Mouse (Mus musculus): ENCODE data around the gene a. TPM values are rescaled to one million over a fixed set of nuclear protein-coding genes. Genes with fewer than 3 reads are reported as not detected.
A peak's percentile ranks its signal among the peaks of the same experiment; 100 is the strongest.

a gene
- total RNA-seq, 1 experiment from 2014 or later: not detected

DNA sequence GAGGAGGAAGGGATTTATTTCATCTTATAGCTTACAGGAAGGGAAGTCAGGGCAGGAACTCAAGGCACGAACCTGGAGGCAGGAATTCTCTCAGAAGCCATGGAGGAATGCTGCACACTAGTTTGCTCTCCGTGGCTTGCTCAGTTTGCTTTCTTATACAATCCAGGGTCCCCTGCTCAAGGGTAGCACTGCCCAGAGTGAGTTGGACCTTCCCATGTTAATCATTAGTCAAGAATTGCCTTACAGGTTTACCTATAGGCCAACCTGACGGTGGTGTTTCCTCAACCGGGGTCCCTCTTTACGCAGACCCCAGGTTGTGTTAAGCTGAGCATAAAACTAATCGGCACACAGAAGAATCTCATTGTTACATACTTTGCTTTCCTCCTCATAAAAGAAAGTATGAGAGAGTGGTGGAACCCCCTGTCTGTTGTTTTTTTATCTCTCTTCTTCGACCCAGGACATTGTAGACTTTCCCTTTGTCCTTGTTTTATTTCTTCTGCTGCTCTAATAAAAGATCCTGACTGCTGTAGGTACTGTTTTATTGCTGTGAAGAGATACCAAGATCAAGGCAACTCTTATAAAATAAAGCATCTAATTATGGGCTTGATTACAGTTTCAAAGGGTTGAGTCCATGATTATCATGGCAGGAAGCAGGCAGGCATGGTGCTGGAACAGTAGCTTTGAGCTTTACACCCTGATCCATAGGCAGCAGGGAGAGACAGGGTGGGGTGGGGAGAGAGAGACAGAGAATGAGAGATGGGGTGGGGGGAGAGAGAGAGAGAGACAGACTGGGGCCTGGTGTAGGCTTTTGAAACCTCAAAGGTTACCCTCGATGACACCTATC, 146.6 kb downstream of the a start:
- ATAC-seq (replicated peaks in 1 of 2; ENCODE audit: insufficient read depth in 1 of 2, low FRiP score in 2 of 2, low TSS enrichment in 1 of 2, low read depth in 1 of 2, poor library complexity in 2 of 2, severe bottlenecking in 2 of 2): no peak

DNA sequence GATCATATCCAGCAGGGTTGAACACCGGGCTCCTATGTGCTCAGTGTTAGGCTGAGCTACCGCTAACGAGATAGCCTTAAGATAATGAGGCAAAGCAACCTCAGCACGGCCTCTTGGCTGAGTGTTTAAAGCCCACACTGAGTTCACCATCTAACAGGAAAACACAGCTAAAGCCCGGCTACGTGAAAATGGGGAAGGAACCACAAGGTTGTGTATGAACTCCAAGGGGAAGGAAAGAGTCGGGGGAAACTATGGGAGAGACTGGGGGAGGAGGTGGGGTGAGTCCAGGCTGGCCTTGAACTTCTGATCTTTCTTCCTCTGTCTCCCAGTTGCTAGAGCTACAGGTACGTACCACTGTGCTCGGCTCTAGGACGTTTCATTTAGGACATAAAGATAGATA, 150.8 kb downstream of the a start:
- ATAC-seq (replicated peaks in 1 of 2; ENCODE audit: insufficient read depth in 1 of 2, low FRiP score in 2 of 2, low TSS enrichment in 1 of 2, low read depth in 1 of 2, poor library complexity in 2 of 2, severe bottlenecking in 2 of 2): peak; percentile 35 to 46; a peak in 2 of 4 replicates

DNA sequence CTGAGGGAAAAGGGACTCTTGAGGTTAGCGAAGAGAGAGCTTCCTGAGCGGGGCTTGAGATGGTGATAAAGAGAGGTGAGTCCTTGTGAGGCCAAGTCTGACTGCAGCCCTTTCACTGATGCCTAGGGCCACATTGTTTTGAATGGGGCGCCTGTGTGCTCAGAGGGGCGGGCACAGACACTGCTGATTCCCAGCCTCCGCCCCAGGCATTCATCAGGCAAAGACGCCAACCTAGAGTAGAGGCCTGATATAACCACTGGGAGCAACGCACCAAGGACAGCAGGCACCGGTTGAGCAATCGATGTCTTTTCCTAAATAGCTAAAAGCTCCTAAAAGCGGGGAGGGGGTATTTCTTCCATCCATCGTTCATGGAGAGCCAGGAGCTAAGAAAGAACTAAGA, 151.3 kb downstream of the a start:
- ATAC-seq (replicated peaks in 1 of 2; ENCODE audit: insufficient read depth in 1 of 2, low FRiP score in 2 of 2, low TSS enrichment in 1 of 2, low read depth in 1 of 2, poor library complexity in 2 of 2, severe bottlenecking in 2 of 2): no peak

- ATAC-seq (replicated peaks in 1 of 2; ENCODE audit: insufficient read depth in 1 of 2, low FRiP score in 2 of 2, low TSS enrichment in 1 of 2, low read depth in 1 of 2, poor library complexity in 2 of 2, severe bottlenecking in 2 of 2): peak; percentile 83 to 86
Observed at GRCm38 (mm10) chr2:154943101-154943500, 151.9 kb downstream of the a start.

DNA sequence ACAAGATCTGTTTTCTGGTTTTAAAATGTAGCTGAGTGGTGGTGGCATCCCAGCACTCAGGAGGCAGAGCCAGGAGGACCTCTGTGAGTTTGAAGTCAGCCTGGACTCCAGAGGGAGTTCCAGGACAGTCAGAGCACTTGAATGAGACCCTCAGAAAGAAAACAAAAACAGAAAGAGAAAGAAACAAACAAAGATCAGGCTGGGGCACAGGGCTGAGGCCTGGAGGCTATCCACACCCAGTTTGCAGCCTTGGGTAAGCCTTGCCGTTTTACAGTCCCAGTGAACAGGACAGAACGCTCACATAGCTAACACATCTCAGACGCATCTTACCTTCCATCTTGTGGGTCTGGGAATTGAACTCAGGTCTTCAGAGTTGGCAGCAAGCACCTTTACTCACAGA, 155.7 kb downstream of the a start:
- ATAC-seq (replicated peaks in 1 of 2; ENCODE audit: insufficient read depth in 1 of 2, low FRiP score in 2 of 2, low TSS enrichment in 1 of 2, low read depth in 1 of 2, poor library complexity in 2 of 2, severe bottlenecking in 2 of 2): no peak

DNA sequence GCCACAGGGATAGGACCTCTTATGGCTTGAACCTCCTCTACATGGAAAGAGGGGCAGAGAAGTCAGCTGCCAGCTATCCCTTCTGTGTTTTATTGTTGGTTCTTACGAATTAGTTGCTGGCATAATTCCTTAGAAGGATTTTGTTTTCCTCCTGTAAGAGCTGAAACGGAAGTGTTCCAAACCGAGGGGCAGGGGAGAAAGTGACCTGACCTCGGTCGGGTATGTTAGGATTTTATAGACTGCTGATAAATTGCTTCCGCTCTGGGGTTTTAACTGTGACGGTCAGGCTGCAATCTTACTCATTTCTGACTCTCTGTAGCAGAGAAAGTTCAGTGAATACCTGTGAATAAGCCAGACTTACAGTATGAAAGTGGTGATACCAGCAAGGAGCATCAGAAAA, 158.2 kb downstream of the a start:
- no peak for ATAC-seq (replicated peaks in 1 of 2; ENCODE audit: insufficient read depth in 1 of 2, low FRiP score in 2 of 2, low TSS enrichment in 1 of 2, low read depth in 1 of 2, poor library complexity in 2 of 2, severe bottlenecking in 2 of 2)

- ATAC-seq (replicated peaks in 1 of 2; ENCODE audit: insufficient read depth in 1 of 2, low FRiP score in 2 of 2, low TSS enrichment in 1 of 2, low read depth in 1 of 2, poor library complexity in 2 of 2, severe bottlenecking in 2 of 2): no peak
Observed at GRCm38 (mm10) chr2:154949877-154950276, 158.7 kb downstream of the a start.

DNA sequence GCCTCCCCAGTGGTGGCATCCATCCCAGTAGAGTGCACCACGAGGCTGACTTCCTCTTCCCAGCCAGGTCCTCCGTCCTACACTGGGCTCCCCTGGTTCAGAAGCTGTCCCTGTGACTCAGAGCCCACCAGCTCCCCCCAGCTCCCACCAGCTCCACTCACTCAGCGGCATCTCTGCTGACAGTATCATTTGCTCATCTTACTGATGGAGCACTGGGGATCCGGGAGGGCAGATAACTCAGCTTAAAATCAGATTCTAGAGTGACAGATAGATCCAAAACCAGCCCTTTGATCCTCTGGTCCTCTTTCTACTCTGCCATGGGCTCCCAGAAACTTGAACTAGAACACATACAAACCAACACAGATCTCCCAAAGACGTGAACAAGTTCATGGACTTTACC, 159.4 kb downstream of the a start:
- ATAC-seq (replicated peaks in 1 of 2; ENCODE audit: insufficient read depth in 1 of 2, low FRiP score in 2 of 2, low TSS enrichment in 1 of 2, low read depth in 1 of 2, poor library complexity in 2 of 2, severe bottlenecking in 2 of 2): no peak

- no peak for ATAC-seq (replicated peaks in 1 of 2; ENCODE audit: insufficient read depth in 1 of 2, low FRiP score in 2 of 2, low TSS enrichment in 1 of 2, low read depth in 1 of 2, poor library complexity in 2 of 2, severe bottlenecking in 2 of 2)
Observed at GRCm38 (mm10) chr2:154959486-154959885, 168.3 kb downstream of the a start.

GRCm38 (mm10) chr2:154959909-154960308, 168.7 kb downstream of the a start:
- no peak for ATAC-seq (replicated peaks in 1 of 2; ENCODE audit: insufficient read depth in 1 of 2, low FRiP score in 2 of 2, low TSS enrichment in 1 of 2, low read depth in 1 of 2, poor library complexity in 2 of 2, severe bottlenecking in 2 of 2)

- no peak for ATAC-seq (replicated peaks in 1 of 2; ENCODE audit: insufficient read depth in 1 of 2, low FRiP score in 2 of 2, low TSS enrichment in 1 of 2, low read depth in 1 of 2, poor library complexity in 2 of 2, severe bottlenecking in 2 of 2)
Observed at GRCm38 (mm10) chr2:154963176-154963575, 172.0 kb downstream of the a start.

DNA sequence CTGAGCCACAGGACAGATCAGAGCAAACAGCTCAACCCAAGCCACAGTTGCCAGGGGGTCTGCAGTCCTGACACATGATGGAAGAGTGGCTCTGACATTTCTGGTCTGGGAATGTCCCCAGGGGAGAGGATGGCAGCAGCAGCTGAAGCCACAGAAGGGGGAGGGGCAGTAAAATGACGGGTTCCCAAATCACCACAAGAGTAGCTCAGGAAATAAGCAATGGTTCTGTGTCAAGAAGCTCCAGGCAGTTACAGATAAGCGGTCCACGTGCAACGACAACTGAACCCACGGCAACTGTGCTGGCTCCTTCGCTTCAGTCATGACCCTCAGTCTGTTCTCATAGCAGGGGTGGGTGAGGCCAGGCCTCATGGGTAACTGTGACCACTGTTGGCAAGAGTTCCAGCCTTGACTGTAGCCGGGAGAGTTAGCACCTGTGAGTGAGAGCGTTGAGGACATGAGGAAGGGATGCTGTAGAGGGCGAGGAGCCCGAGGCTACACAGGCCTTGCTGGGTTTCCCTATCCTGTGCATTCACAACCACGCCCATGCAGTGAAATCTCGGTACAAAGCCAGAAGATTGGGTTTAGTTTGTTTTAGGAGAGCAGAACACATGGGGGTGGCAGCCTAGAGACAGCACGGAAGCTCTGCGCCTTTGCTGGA, 178.7 kb downstream of the a start:
- ATAC-seq (replicated peaks in 1 of 2; ENCODE audit: insufficient read depth in 1 of 2, low FRiP score in 2 of 2, low TSS enrichment in 1 of 2, low read depth in 1 of 2, poor library complexity in 2 of 2, severe bottlenecking in 2 of 2): peak; percentile 58 to 71

DNA sequence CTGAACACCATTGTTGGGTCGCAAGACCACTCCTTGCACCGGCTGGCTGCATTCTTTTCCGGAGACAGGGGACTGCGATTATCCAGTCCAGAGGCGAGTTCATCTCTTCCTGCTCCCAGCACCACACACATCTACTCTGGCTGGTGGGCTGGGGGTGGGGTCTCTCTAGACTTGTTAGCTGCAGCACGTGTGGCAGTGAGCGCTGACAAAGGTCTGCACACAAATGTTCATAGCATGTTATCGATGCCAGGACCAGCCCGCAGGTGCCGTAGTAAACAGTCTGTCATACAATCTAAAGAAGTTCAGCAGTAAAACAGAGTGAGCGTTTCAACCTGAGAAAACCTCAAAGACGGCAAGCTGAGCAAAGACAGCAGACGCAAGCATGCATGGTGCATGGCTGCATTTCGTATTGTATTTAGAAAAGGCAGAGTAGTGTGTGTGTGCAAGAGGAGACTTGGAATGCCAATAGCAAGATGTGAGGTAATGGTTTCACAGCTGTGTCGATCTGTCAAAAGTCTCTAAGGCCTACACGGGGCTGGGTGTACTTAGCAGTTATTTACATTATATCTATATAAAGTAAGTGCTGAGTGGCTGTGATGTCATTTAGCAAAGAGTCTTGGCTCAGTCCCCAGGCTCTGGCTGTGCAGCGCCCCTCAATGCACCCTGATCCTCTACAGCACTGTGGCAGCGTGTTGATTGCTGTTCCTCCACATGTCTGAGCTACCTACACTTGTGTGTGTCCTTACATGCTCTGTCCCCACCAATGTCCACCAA, 180.9 kb downstream of the a start:
- ATAC-seq (replicated peaks in 1 of 2; ENCODE audit: insufficient read depth in 1 of 2, low FRiP score in 2 of 2, low TSS enrichment in 1 of 2, low read depth in 1 of 2, poor library complexity in 2 of 2, severe bottlenecking in 2 of 2): no peak

GRCm38 (mm10) chr2:154972981-154973380, 181.8 kb downstream of the a start:
- no peak for ATAC-seq (replicated peaks in 1 of 2; ENCODE audit: insufficient read depth in 1 of 2, low FRiP score in 2 of 2, low TSS enrichment in 1 of 2, low read depth in 1 of 2, poor library complexity in 2 of 2, severe bottlenecking in 2 of 2)

GRCm38 (mm10) chr2:154986609-154987008, 195.4 kb downstream of the a start:
- ATAC-seq (replicated peaks in 1 of 2; ENCODE audit: insufficient read depth in 1 of 2, low FRiP score in 2 of 2, low TSS enrichment in 1 of 2, low read depth in 1 of 2, poor library complexity in 2 of 2, severe bottlenecking in 2 of 2): no peak

DNA sequence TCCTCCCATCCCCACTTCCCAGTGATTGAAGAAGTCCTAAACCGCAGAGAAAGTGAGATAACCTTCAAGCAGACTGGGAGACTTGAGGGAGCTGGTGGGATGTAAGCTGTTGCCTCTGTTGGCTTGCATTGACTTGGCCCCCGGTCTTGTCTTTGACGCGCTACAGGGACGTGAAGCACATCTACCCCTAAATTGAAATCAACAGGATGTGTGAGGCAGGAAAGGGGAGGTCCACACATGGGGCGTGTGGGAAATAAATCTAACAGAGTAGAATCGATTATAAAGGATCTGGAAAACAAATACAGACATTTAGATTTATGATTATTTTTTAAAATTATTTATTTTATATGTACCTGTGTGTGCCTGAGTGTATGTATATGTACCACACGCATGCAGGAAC, 200.2 kb downstream of the a start:
- ATAC-seq (replicated peaks in 1 of 2; ENCODE audit: insufficient read depth in 1 of 2, low FRiP score in 2 of 2, low TSS enrichment in 1 of 2, low read depth in 1 of 2, poor library complexity in 2 of 2, severe bottlenecking in 2 of 2): no peak

DNA sequence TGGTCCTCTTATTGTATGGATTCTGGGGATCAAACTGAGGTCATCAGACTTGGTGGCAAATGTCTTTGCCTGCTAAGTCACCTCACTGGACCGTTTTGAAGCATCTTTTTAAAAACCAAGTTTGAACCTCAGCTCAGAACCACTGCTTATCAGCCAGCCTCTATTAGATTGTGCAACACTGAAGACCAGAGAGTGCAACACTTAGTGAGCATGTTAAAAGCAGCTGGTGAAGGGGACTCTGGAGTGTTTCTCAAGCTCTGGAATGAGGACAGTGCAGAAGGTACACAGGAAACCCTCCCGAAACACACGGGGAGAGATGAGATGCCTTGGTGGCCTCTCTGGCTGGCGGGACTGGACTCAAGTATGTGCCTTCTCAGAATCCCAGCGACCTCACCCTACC, 200.9 kb downstream of the a start:
- ATAC-seq (replicated peaks in 1 of 2; ENCODE audit: insufficient read depth in 1 of 2, low FRiP score in 2 of 2, low TSS enrichment in 1 of 2, low read depth in 1 of 2, poor library complexity in 2 of 2, severe bottlenecking in 2 of 2): no peak

- ATAC-seq (replicated peaks in 1 of 2; ENCODE audit: insufficient read depth in 1 of 2, low FRiP score in 2 of 2, low TSS enrichment in 1 of 2, low read depth in 1 of 2, poor library complexity in 2 of 2, severe bottlenecking in 2 of 2): no peak
Observed at GRCm38 (mm10) chr2:155005491-155005890, 214.3 kb downstream of the a start.
